Mouse (Mus musculus) embryo, embryonic 10 days (tissue): Measurements from ENCODE around the gene Parp12.
A peak's percentile ranks its signal among the peaks of the same experiment; 100 is the strongest.

ENCODE experiments used
- DNase-seq: peaks from one replicate; pipeline ENCODE4 v3.0.0-alpha.2; 2015; ENCODE audit warnings: low spot score

Parp12 gene

GRCm38 (mm10) chr6:39117584-39118455 is at the start of gene Parp12:
Gene Parp12 (minus strand): TSS chr6:39118349.
- peak; percentile 50 for DNase-seq

DNA sequence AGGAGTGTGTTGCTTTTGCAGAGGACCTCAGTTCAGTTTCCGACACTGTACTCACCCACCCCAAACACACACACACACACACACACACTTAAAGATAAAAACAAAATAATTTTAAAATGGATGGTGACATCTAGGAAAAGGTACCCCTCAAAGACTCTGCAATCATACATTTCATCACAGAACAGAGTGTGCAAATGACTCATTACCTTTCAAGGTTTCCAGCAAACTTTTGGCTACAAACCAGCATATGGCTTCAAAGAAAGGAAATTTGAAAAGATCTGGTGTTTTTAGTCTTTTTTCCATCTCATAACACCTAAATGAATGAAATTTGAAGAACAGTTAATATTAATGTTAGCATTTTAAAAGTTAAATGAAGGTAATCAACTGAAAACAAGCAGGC is 46.7 kb upstream of the Parp12 start:
- no peak for DNase-seq

DNA sequence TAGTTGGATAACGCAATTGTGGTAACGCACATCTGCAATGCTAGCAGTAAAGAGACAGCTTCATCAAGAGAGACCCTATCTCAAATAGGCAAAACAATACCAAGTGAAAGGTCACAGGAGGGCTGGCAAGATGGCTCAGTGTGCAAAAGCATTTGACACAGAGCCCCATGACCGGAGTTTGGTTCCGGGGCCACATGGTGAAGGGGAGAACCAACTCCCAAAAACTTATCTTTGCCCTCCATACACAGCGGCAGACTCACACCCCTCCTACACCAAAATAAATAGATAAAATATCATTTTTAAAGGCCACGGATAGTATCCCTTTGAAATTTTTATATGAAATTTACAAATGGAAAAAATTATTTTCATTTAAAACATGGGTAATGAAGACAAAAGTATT is 43.8 kb upstream of the Parp12 start:
- DNase-seq = no peak

DNA sequence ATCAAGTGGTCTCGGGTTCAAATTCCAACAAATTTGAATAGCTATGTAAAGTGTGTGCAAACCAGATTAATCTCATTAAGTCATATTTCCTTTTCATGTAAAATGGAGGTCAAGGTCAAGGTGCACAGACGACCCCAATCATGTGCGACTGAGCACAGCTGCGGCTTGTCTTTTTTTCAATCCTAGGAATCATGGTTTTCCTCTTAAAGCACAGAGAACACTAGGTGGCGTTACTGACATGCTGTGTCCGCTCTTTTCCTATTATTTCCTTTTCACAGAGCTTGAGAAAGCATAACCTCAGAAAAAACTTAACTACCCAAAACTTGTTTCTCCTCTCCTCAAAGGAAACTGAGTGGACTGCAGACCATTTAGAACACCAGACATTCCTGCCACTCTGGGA is 27.9 kb upstream of the Parp12 start:
- DNase-seq = peak; percentile 56

DNA sequence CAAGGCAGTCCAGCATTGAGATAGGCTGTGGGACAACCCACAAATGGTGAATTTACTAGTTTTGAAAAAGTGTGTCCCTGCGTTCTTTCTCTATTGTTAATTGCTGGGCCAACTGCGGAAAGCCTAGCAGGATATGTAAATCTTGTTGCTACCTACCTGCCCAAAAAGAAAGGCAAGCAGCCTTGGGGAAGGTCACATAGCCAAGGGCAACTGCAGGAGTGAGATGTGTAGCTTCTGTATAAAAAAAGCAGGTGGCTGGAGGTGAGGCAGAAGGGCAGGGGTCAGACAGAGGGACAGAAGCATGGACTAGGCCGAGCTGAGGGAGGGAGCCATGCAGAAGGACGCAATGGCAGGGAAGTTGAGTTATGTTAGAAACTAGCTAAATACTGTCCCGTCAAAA is 14.4 kb upstream of the Parp12 start:
- DNase-seq = no peak

DNA sequence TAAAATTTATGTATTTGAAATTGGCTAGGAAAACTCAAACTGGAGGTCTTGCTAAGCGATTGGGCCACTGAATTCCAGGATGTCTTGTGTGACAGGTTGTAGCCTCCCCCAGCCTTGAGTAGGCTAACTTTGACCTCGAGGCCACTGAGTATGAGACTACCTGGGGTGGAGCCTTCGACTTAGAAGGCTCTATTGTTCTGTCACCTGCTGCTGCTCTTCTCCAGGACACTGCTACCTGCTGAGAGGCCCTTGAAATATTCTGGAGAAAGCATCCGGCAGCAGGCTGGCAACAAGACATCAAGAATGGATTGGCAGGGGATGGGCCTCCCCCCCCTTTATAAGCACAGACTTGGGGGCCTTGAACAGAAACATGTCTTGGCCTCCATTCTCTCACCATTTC is 13.3 kb upstream of the Parp12 start:
- no peak for DNase-seq

DNA sequence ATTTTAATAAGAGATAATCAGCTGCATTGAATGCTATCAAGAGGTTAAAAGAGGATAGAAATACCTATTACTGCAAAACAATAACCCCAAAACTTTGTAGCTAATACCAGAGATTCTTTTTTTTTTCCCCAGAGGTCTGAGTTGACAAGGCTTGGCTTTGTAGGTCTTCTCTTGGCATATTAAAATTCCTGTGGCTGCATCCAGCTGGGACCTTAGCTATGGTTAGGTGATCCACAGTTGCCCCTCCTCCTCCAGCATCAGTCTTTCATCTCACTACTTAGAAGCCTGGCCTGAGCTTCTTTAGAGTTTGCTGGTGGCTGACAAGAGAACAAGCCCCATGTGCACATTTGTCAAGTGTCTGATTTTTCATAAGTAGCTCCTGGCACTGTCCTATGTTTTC is 6.6 kb upstream of the Parp12 start:
- DNase-seq = no peak

- DNase-seq = no peak
Measured at GRCm38 (mm10) chr6:39120685-39121084, 2.5 kb upstream of the Parp12 start.

DNA sequence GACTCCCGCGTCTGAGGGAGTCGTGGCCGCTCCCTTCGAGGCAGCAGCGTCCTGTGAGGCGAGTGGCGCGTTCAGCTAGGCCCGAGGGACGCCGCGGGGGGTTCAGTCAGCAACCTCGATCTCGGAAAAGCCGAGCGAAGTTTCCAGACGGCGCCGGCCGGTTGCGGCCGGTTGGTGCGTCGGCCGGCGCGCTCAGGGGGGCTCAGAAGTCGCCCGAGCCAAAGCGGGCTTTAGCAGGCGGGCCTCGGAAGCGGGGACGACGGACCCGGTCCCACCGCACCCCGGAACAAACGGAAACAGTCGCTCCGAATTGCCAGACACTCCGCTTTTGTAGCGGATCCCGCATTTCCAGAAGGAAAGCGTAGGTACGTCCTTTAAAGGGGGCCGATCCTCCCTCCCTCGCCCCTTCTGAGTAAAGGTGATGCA is 320 bp upstream of the Parp12 start:
- DNase-seq = peak; percentile 11

- DNase-seq = no peak
Measured at GRCm38 (mm10) chr6:39115438-39115837, 2.7 kb downstream of the Parp12 start.

- DNase-seq = no peak
Measured at GRCm38 (mm10) chr6:39113141-39113540, 5.0 kb downstream of the Parp12 start.

DNA sequence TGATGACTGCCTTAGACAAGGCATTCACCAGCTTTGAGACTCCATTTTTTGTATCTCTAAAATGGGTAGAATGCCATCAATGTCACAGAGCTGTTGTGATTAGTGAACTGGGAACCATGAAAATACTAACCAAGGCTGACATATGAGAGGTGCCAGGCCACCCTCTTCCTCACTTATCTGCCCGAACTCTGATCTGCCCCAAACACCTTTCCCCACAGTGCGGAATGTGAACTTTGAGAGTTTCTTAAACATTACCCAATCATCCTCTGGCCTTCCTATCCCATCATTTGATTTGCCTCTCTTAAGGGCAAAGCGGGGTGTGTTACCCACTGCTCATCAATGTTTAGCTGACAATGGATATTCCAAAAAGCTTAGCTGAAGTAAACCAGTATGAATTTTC is 5.4 kb downstream of the Parp12 start:
- DNase-seq = no peak

- DNase-seq = peak; percentile 44
Measured at GRCm38 (mm10) chr6:39106812-39107211, 11.3 kb downstream of the Parp12 start.

- no peak for DNase-seq
Measured at GRCm38 (mm10) chr6:39104631-39105030, 13.5 kb downstream of the Parp12 start.

GRCm38 (mm10) chr6:39076498-39076897 is 41.7 kb downstream of the Parp12 start:
- DNase-seq = no peak

DNA sequence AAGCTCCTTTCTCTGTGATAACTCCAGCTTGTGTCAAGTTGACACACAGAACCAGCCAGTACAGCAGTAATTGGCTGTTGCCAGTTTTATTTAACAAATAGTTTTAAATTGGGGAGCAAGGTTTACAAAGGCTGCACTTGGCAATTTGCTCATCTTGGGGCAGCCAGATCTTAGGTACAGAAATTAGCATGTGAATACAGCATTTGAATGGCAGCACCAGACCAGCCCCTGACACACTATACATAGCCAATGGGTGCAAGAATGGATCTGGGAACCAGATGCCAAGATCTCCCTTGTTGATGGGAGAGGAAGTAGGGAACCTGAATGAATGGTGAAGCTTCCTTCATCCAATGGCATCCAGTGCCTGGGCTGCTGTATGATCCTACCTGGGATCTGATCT is 44.0 kb downstream of the Parp12 start:
- DNase-seq = no peak

DNA sequence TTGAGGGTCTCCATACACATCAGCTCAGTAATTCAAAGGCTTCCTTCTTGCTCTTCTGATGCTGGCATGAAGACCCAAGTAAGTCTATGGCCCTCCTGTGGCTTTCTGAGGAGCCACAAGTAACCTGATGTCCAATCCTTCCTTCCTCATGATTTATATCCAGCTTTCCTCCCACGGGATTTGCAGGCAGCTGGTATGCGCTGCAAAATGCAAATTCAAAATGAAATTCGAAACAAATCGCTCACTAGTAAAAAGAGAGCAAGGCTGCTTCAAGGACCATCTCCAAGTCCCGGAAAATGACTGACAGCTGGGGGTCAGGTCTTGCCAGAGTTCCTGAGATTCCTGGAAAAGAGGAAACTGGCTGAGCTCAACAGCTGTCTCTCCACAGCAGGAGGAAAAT is 45.5 kb downstream of the Parp12 start:
- peak; percentile 9 for DNase-seq

GRCm38 (mm10) chr6:39066935-39067578 is 51.1 kb downstream of the Parp12 start:
- peak; percentile 93 for DNase-seq

DNA sequence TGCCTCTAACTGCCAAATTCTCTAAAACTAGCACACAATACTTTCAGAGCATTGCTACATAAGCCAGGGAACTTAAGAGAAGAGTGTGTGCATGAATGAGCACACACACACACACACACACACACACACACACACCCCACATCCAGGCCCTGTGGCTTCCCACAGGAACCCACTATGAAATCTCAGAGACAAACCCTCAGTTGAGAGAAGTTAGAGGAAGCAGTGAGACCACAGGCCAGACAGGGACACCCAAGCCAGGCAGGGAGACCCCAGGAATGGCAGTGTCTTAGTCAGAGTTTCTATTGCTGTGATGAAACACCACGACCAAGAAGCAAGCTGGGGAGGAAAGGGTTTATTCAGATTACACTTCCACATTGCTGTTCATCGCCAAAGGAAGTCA is 54.6 kb downstream of the Parp12 start:
- no peak for DNase-seq

GRCm38 (mm10) chr6:39061180-39061579 is 57.0 kb downstream of the Parp12 start:
- no peak for DNase-seq

GRCm38 (mm10) chr6:39059547-39060497 is 58.3 kb downstream of the Parp12 start:
- peak; percentile 17 for DNase-seq

DNA sequence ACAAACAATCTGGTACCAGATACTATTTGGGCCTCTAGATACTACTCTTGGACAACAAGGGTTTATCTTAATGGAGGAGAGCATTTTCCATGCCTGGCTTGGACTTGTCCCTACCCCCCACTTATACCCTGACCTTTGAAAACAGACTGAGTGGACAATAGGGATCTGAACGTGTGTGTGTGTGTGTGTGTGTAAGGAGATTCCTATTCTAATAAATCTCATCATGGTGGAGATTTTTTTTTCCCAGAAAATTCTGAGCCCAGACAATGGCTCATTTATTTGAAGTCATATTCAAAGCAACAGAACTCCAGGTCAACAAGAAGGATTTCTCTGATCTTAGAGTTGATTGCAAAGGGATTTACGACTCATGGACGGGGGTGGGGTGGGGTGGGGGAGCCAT is 59.2 kb downstream of the Parp12 start:
- DNase-seq = no peak
